Mouse (Mus musculus) MN1 (cell line): Measurements from ENCODE around the gene Disp1.

Experiments
- DNase-seq: peaks from one replicate; pipeline ENCODE4 v3.0.0-alpha.2; 2016; ENCODE audit warnings: low spot score

Disp1 gene

GRCm38 (mm10) chr1:183220796-183221718, at the start of gene Disp1:
Disp1 (minus strand) TSS chr1:183221522.
- DNase-seq = peak; percentile 86

- no peak for DNase-seq
Measured at GRCm38 (mm10) chr1:183267666-183268065, 46.3 kb upstream of the Disp1 start.

- no peak for DNase-seq
Measured at GRCm38 (mm10) chr1:183265921-183266467, 44.7 kb upstream of the Disp1 start.

GRCm38 (mm10) chr1:183264145-183265008, 43.1 kb upstream of the Disp1 start:
- no peak for DNase-seq

- peak; percentile 27 for DNase-seq
Measured at GRCm38 (mm10) chr1:183252574-183252973, 31.3 kb upstream of the Disp1 start.

GRCm38 (mm10) chr1:183251818-183252217, 30.5 kb upstream of the Disp1 start:
- DNase-seq = no peak

- no peak for DNase-seq
Measured at GRCm38 (mm10) chr1:183250612-183251011, 29.3 kb upstream of the Disp1 start.

- DNase-seq = no peak
Measured at GRCm38 (mm10) chr1:183248144-183248543, 26.8 kb upstream of the Disp1 start.

GRCm38 (mm10) chr1:183243293-183243692, 22.0 kb upstream of the Disp1 start:
- DNase-seq = no peak

GRCm38 (mm10) chr1:183237901-183238300, 16.6 kb upstream of the Disp1 start:
- peak; percentile 69 for DNase-seq

GRCm38 (mm10) chr1:183236460-183236859, 15.1 kb upstream of the Disp1 start:
- no peak for DNase-seq

GRCm38 (mm10) chr1:183233679-183234174, 12.4 kb upstream of the Disp1 start:
- DNase-seq = no peak

- no peak for DNase-seq
Measured at GRCm38 (mm10) chr1:183232985-183233678, 11.8 kb upstream of the Disp1 start.

- no peak for DNase-seq
Measured at GRCm38 (mm10) chr1:183227469-183227868, 6.1 kb upstream of the Disp1 start.

GRCm38 (mm10) chr1:183219021-183219420, 2.3 kb downstream of the Disp1 start:
- no peak for DNase-seq

GRCm38 (mm10) chr1:183216691-183217090, 4.6 kb downstream of the Disp1 start:
- no peak for DNase-seq

GRCm38 (mm10) chr1:183215706-183216105, 5.6 kb downstream of the Disp1 start:
- no peak for DNase-seq

- DNase-seq = no peak
Measured at GRCm38 (mm10) chr1:183213850-183214249, 7.5 kb downstream of the Disp1 start.

GRCm38 (mm10) chr1:183212757-183213211, 8.5 kb downstream of the Disp1 start:
- peak; percentile 42 for DNase-seq

GRCm38 (mm10) chr1:183210115-183210514, 11.2 kb downstream of the Disp1 start:
- no peak for DNase-seq

GRCm38 (mm10) chr1:183207623-183208022, 13.7 kb downstream of the Disp1 start:
- DNase-seq = no peak
